Mouse (Mus musculus) thymus, postnatal 25 days (tissue): ENCODE measurements around the gene Fuz.

Experiments
- DNase-seq: peaks from one replicate; pipeline ENCODE4 v3.0.0; 2022

Fuz gene

DNA sequence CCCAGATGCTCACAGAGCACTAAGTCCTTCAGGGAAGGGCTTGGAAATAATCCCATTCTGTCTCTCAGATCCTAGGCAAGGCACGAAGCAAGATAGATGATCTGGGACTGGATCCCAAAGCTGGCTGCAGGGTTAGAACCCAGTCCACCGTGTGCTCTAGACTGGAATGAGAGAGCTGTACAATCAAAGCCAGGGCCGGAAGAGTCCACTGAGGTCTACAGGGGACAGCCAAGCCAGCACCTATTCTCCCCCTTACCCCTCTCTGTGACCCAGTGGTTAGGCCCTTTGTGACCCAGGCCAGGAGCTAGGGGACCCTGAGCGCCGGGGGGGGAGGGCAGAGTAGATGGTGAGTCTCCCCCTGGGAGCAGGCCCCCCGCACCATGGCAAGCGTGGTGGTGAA lies 47.0 kb downstream of the Fuz start, which contains the start of gene Tsks:
Gene Tsks (plus strand): TSS at position 301 of the 400 bp plus-strand sequence.
- DNase-seq: no peak

GRCm38 (mm10) chr7:44949922-44950321 lies 54.0 kb downstream of the Fuz start:
- no peak for DNase-seq

GRCm38 (mm10) chr7:44951960-44952359 lies 56.1 kb downstream of the Fuz start:
- no peak for DNase-seq
